Mouse (Mus musculus) layer of hippocampus, postnatal 25 days (tissue): ENCODE measurements around the gene 1190007I07Rik. TPM values are rescaled to one million over a fixed set of nuclear protein-coding genes. Genes with fewer than 3 reads are reported as not detected.
A peak's percentile ranks its signal among the peaks of the same experiment; 100 is the strongest.
"Not testable (repeated sequence)": the region's sequence is repeated elsewhere in the genome, so short reads cannot be mapped to it uniquely, and the experiment has no call there.

Experiments
- DNase-seq, 2 experiments: peaks; one replicate each; pipeline ENCODE4 v3.0.0; 2022; ENCODE audit warnings: mixed read lengths in 2 of 2, low spot score in 1 of 2; ENCODE audit errors: extremely low spot score in 1 of 2
- total RNA-seq, 2 experiments: library from RNA; stranded (reverse); gene quantifications; 2 replicates each; pipeline ENCODE4 v1.2.3; 2021

The 1190007I07Rik gene
- total RNA-seq, 2 experiments from 2014 or later: 21.3 to 24.3 TPM

- peak; percentile 70 to 77 for DNase-seq
Observed at GRCm38 (mm10) chr10:82629586-82630255, 6.7 kb upstream of the 1190007I07Rik start, which contains the start of gene Tdg. Tdg (plus strand) TSS chr10:82629828.

DNA sequence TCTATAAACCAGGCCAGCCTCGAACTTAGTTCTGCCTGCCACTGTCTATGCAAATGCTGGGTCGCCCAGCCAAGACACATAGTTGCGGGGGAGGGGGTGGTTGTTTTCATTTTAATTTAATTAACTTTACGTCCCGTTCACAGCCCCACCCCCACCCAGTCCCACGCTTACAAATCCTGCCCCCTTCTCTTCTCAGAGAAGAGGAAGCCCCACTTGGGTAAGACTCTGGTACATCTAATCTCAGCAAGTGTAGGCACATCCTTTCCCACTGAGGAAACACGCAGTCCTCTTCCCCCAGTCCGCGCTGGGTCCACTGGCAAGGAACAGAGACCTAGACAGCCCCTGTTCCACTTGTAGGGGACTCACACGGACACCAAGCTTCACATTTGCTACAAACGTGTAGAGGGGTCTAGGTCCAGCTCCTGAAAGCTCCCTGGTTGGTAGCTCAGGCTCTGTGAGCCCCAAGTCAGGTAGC is 6.1 kb upstream of the 1190007I07Rik start:
- no peak for DNase-seq

- not testable (repeated sequence) for DNase-seq
Observed at GRCm38 (mm10) chr10:82623553-82623932, 515 bp upstream of the 1190007I07Rik start.

DNA sequence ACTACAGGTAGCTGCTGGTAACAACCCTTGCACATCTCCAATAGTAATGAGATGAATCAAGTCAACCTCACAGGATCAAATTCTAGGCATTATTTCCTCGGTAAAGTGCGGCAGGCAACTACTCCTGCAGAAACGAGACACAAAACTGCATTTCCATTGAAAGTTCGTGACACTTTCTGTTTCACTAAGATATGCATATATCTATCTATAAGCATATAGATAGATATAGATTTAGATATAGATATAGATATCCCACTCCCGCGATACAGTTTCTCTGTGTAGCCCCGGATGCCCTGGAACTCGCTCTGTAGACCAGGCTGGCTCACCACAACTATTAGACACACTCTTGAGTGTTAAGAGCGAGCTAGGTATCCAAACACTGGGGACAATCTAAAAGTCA is 793 bp downstream of the 1190007I07Rik start:
- no peak for DNase-seq

- not testable (repeated sequence) for DNase-seq
Observed at GRCm38 (mm10) chr10:82594421-82594820, 28.6 kb downstream of the 1190007I07Rik start.

DNA sequence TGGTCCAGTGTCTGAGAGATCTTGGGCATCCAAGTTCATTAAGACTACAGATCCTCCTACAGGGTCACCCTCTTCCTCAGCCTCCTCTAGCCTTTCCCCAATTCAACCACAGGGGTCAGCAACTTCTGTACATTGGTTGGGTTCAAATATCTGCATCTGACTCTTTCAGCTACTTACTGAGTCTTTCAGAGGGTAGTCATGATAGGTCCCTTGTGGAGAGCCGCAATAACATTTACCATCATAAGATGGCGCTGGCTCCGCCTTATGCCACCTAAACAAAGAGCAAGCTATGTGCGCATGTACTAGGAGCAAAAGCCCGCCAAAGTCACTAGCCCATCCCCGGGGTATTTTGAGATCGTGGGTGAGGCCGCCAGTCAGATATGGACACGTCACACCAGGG is 33.4 kb downstream of the 1190007I07Rik start:
- not testable (repeated sequence) for DNase-seq

GRCm38 (mm10) chr10:82571091-82571490 is 51.9 kb downstream of the 1190007I07Rik start:
- not testable (repeated sequence) for DNase-seq

Other genes starting within 250 kb of the 1190007I07Rik start
- gene Gm1553, start 130.6 kb downstream of the 1190007I07Rik start, total RNA-seq: not detected
- 10 to 100 TPM; 50.0 to 57.4 TPM for gene Tdg, start 6.6 kb upstream of the 1190007I07Rik start, total RNA-seq
- gene Glt8d2, start 67.4 kb upstream of the 1190007I07Rik start, total RNA-seq: 10 to 100 TPM; 15.3 to 16.1 TPM
- 10 to 100 TPM; 46.3 to 53.0 TPM for gene Hcfc2, start 72.9 kb upstream of the 1190007I07Rik start, total RNA-seq
- gene Nfyb, start 140.9 kb upstream of the 1190007I07Rik start, total RNA-seq: 10 to 100 TPM; 58.4 to 67.7 TPM
- gene Txnrd1, start 210.7 kb upstream of the 1190007I07Rik start, total RNA-seq: 10 to 100 TPM; 45.5 to 55.2 TPM
- gene Eid3, start 243.4 kb upstream of the 1190007I07Rik start, total RNA-seq: 1 to 10 TPM; 1.3 to 2.3 TPM